Mouse (Mus musculus) heart, postnatal 14 days (tissue): ENCODE results near the gene Ogg1. TPM values are rescaled to one million over a fixed set of nuclear protein-coding genes. Genes with fewer than 3 reads are reported as not detected.
A peak's percentile ranks its signal among the peaks of the same experiment; 100 is the strongest.
"Not testable (repeated sequence)": the region's sequence is repeated elsewhere in the genome, so short reads cannot be mapped to it uniquely, and the experiment has no call there.

ENCODE experiments used
- DNase-seq, 2 experiments: peaks; one replicate each; pipeline ENCODE4 v3.0.0; 2021 to 2022
- intact Hi-C: fragments of 180-260 bp; cut with DNase I; formaldehyde crosslinking; loops from one replicate; pipeline ENCODE4 v1.15.1; 2025
- total RNA-seq, 2 experiments: library from RNA; stranded (reverse); gene quantifications; 2 replicates each; pipeline ENCODE4 v1.2.3; 2021

The Ogg1 gene
- total RNA-seq, 2 experiments from 2014 or later = 6.5 to 7.4 TPM

- DNase-seq = no peak
- intact Hi-C loops = no loop called here
These were observed 10.8 kb upstream of the Ogg1 start for GRCm38 (mm10) chr6:113315972-113316371.

DNA sequence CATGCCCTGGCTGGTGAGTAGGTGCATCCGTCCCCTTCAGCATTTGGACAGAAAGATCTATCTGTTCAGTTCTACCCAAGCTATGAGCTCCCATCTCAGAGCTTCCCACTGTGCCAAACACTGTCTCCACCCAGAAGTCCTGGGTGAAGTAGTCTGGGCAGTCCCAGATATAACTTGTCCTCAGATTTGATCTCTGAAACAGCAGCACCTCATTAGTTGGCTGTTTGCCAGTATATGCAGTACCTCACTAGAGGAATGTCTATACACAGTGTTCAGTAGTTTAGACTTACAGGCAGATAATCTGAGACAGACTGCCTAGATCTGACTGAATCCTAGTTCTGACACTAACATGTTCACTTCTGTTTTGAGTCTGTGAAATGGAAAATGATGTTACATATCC lies 2.6 kb downstream of the Ogg1 start:
- intact Hi-C loops = loop anchor here (10.0 kb wide), 1 partner anchor 45 kb away; the partner anchor contains the start of genes Arpc4 and Tada3
- no peak for DNase-seq

DNA sequence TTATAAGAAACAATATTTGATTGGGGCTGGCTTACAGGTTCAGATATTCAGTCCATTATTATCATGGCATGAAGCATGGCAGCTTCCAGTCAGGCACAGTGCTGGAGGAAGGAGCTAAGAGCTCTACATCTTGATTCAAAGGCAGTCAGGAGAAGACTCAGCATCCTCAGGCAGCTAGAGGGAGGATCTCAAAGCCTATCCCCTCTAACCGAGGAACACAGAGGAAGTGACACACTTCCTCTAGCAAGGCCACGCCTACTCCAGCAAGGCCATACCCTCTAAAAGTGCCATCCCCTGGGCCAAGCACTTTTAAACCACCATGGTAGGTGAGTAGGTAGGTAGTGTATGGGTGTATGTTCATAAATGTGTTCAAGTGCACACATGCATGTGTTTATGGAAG lies 3.8 kb downstream of the Ogg1 start:
- intact Hi-C loops = loop anchor here (5.0 kb wide), 1 partner anchor 137 kb away; no protein-coding TSS in a partner anchor
- no peak for DNase-seq

- DNase-seq = no peak
- intact Hi-C loops = loop anchor here (5.0 kb wide), 1 partner anchor 136 kb away; no protein-coding TSS in a partner anchor
These were observed 4.9 kb downstream of the Ogg1 start for GRCm38 (mm10) chr6:113331721-113332120.

DNA sequence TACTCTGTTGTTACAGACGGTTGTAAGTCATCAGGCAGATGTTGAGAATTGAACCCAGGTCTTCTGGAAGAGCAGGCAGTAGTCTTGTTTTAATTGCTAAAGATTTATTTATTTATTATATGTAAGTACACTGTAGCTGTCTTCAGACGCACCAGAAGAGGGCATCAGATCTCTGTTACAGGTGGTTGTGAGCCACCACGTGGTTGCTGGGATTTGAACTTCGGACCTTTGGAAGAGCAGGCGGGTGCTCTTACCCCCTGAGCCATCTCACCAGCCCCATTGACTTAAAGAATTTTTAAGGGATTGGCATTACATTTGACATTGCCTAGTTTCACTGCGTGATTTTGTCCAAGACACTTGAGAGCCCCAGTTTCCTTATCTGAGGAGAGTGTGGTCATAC lies 6.0 kb downstream of the Ogg1 start:
- intact Hi-C loops = loop anchor here (5.0 kb wide), 1 partner anchor 135 kb away; no protein-coding TSS in a partner anchor

GRCm38 (mm10) chr6:113333137-113333950 lies 6.6 kb downstream of the Ogg1 start:
- peak; percentile 62 to 69 for DNase-seq
- intact Hi-C loops = loop anchor here (5.0 kb wide), 1 partner anchor 134 kb away; no protein-coding TSS in a partner anchor

More for the DNA sequence above, 6.0 kb downstream of the Ogg1 start:
- not testable (repeated sequence) for DNase-seq

DNA sequence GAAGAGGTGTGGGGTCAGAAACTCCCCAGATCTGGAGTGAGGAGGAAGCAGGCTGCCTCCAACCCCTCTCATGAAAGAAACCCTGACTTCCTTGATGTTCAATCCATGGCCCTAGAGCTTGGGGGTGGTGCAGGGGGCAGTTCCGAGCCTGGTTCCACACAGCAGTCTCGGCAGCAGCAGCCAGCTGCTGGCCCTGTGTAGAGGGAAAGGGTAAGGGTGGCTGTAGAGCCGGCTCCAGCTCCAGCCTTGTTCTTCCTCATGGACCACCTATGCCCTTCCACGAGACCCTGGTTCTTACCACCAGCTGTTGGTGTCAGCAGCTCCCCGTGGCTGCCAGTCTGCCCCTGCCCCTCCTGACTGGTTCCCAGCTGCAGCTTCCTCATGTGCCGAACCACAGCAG lies 7.4 kb downstream of the Ogg1 start:
- intact Hi-C loops = loop anchor here (5.0 kb wide), 1 partner anchor 133 kb away; no protein-coding TSS in a partner anchor
- DNase-seq = no peak

GRCm38 (mm10) chr6:113336852-113337620 lies 10.3 kb downstream of the Ogg1 start:
- peak; percentile 48 to 57 for DNase-seq
- intact Hi-C loops = no loop called here

DNA sequence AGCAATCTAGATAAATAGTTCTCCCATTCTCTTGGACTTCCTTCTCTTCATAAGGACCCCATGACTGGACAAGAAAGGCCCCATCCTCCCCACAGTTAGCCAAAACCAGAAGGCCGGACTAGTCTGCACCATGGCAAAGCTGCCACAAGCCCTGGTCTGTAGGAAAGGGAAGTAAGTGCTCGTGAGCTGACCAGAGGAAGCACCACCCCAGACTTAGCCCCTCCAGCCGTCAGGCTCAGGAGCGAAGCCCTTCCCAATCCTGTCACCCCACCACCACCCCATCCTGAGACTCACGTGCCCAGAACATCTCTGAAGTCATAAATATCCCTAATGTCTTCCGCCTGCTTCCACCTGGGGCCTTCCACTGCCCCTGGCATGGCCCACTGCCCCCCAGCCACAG lies 14.8 kb downstream of the Ogg1 start:
- no peak for DNase-seq
- intact Hi-C loops = loop anchor here (5.0 kb wide), 1 partner anchor 36 kb away; the partner anchor contains the start of genes Arpc4 and Tada3

DNA sequence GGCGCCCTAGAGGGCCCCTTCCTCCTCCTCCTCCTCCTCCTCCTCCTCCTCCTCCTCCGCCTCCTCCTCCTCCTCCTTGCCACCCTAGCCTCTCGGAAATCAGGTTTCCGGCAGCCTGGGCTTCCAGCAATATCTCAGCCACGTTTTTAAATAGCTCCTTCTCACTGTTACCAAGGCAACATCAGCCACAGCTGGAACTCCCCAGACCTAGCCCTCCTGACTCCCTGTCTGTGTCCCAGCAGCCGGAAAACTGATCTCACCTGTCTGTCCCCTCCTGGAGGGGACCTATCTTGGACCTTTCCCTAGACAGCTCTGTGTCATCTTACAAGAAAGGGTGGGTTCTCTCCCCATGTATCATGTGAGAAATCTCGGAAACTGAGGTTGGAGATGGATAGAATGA lies 15.5 kb downstream of the Ogg1 start:
- intact Hi-C loops = loop anchor here (5.0 kb wide), 1 partner anchor 35 kb away; the partner anchor contains the start of genes Arpc4 and Tada3
- DNase-seq = no peak

- DNase-seq = peak; percentile 87 to 88
These were observed 16.7 kb downstream of the Ogg1 start, which contains the start of gene Camk1 for GRCm38 (mm10) chr6:113343177-113344092. Gene Camk1, minus strand, starts transcription at chr6:113343984.

DNA sequence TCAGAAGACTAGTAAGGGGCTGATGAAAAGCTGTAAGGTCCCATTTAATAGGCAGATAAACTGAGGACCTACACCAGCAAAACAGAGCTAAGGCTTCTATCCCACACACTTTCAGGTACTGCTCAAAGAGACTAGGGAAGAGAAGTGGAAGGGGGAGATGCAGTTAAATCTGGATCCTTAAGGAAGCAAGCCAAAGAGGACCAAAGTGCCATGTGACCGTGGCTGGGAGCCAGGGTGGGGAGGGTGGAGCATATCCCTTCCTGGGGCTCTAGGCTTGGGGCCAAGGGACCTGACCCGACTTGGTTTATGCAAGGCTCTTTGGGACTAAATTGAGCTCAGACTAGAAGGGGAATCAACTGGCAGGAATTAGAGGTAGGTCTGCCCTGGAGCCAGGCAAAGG lies 17.5 kb downstream of the Ogg1 start:
- intact Hi-C loops = loop anchor here (5.0 kb wide), 1 partner anchor 33 kb away; the partner anchor contains the start of genes Arpc4 and Tada3

More at GRCm38 (mm10) chr6:113343177-113344092, 16.7 kb downstream of the Ogg1 start, which contains the start of gene Camk1:
- intact Hi-C loops = loop anchor here (5.0 kb wide), 1 partner anchor 34 kb away; the partner anchor contains the start of genes Arpc4 and Tada3

GRCm38 (mm10) chr6:113346897-113347296 lies 20.1 kb downstream of the Ogg1 start:
- no peak for DNase-seq
- intact Hi-C loops = no loop called here

More for the DNA sequence above, 17.5 kb downstream of the Ogg1 start:
- DNase-seq = peak; percentile 83 to 84

DNA sequence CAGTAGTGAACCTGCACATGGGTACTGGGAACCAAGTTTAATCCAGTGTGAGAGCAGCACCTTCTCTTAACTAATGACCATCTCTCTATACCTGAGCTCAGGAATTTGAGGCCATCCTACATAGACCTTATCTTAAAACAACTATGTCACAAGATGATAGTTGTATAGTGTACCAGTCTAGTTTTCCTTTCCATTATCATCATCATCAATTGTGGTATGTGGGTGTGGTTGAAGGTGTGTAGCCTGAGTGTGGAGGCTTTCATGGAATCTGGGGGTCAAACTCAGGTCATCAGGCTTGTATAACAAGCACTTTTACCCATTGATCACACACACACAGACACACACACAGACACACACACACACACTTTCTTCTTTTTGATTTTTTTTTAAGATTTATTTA lies 23.8 kb downstream of the Ogg1 start:
- intact Hi-C loops = no loop called here

DNA sequence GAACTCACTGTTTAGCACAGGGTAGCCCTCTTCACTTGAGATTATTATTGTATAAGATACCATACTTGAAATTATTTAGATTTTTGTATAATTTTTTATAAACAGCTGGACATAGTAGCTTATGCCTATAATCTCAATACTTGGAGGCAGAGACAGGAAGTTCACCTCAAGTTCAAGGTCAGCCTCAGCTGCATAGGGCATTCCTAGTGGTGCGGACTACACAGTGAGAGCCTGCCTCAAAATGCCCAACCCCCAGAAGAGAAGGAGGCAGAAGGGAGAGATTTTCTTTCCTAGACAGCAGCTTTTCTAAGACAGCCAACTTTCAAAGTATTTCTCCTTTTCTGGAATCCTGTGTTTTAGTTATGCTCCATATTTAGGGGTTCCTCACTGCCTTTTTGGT lies 24.4 kb downstream of the Ogg1 start:
- intact Hi-C loops = no loop called here
- no peak for DNase-seq

More for the DNA sequence above, 23.8 kb downstream of the Ogg1 start:
- no peak for DNase-seq

DNA sequence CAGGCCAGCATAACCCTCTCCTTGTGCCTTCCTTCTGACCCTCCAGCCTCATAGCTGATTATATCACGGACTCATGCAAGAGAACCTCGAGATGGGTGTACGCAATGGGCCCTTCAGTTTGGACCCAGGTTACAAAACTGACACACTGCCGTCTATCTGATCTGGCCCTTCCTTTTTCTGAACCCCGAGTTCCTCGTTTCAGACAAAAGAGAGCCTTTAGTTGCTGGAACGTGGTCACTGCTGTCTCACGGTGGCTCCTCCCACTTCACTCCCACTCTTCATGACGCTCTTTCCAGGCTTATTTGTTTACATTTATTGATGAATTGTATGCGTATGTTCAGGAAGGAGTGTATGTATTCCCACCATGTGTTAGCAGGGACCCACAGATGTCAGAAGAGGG lies 24.9 kb downstream of the Ogg1 start:
- intact Hi-C loops = no loop called here
- no peak for DNase-seq

- no peak for DNase-seq
- intact Hi-C loops = no loop called here
These were observed 26.0 kb downstream of the Ogg1 start for GRCm38 (mm10) chr6:113352820-113353219.

DNA sequence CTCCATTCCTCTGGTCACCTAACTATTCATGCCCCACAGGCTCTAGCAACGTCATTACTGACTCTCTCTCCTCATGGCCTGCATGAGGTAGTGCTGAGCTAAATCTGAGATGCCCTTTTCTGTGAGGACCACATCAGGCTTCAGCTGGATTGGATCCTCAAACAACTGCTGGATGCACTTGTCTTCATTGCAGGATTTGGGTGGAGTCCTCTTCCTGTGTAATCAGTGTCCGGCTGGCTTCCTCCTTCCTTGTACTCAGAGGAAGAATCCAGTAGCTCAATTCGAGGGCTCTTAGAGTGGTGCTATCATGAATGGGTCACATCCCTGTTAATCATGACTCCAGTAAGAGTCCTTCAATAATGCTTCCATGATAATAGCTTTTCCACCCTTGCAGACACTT lies 26.9 kb downstream of the Ogg1 start:
- intact Hi-C loops = no loop called here
- no peak for DNase-seq

DNA sequence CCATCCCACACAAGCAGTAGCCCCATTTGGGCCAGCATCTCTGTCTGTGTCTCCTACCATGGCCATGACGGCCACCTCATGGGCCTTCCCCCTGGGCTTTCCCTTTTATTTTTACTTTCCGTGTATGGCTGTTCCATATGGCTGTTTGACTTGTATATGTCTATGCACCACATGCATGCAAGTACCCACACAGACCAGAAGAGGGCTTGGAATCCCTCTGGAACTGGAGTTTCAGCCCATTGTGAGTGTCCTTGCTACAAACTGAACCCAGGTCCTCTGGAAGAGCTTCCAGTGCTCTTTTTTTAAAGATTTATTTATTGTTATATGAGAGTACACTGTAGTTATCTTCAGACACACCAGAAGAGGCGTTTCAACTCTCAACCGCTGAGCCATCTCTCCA lies 34.7 kb downstream of the Ogg1 start:
- no peak for DNase-seq
- intact Hi-C loops = no loop called here

GRCm38 (mm10) chr6:113362241-113362640 lies 35.5 kb downstream of the Ogg1 start:
- no peak for DNase-seq
- intact Hi-C loops = no loop called here
